Mouse (Mus musculus) kidney, embryonic 14.5 days (tissue): ENCODE results near the gene Cpsf6. TPM values are rescaled to one million over a fixed set of nuclear protein-coding genes. Genes with fewer than 3 reads are reported as not detected.

Experiments
- ATAC-seq: fragments of 200-750 bp; cut with Nextera tagmentation; 2 replicates; pipeline ENCODE4 v1.8.0; 2017; ENCODE audit warnings: moderate number of reproducible peaks, mild to moderate bottlenecking, moderate TSS enrichment, moderate library complexity; ENCODE audit not compliant: low FRiP score, low TSS enrichment
- H3K27ac ChIP-seq: fragments of 300-500 bp; sonication (generic); 2 replicates; pipeline ENCODE4 v1.5.1; 2014; ENCODE audit warnings: low read depth, mild to moderate bottlenecking, low read length, moderate library complexity, mixed read lengths
- H3K27me3 ChIP-seq: fragments of 300-500 bp; sonication (generic); 2 replicates; pipeline ENCODE4 v1.6.1; 2014; ENCODE audit warnings: mild to moderate bottlenecking, low read length; ENCODE audit not compliant: control insufficient read depth, insufficient read depth
- H3K36me3 ChIP-seq: fragments of 300-500 bp; sonication (generic); 2 replicates; pipeline ENCODE4 v1.6.1; 2014; ENCODE audit warnings: low read length, mixed read lengths; ENCODE audit not compliant: control insufficient read depth, insufficient read depth
- H3K4me1 ChIP-seq: fragments of 300-500 bp; sonication (generic); 2 replicates; pipeline ENCODE4 v1.6.1; 2014; ENCODE audit warnings: low read length, mixed read lengths; ENCODE audit not compliant: control insufficient read depth, insufficient read depth
- H3K4me2 ChIP-seq: fragments of 300-500 bp; sonication (generic); replicated peaks from 2 replicates; pipeline ENCODE4 v1.6.1; 2014; ENCODE audit warnings: low read depth, mild to moderate bottlenecking, low read length
- H3K4me3 ChIP-seq: fragments of 300-500 bp; sonication (generic); 2 replicates; pipeline ENCODE4 v1.5.1; 2014; ENCODE audit warnings: mild to moderate bottlenecking, low read length
- H3K9ac ChIP-seq: fragments of 300-500 bp; sonication (generic); 2 replicates; pipeline ENCODE4 v1.6.1; 2014; ENCODE audit warnings: low read depth, mild to moderate bottlenecking, low read length, moderate library complexity
- H3K9me3 ChIP-seq: fragments of 300-500 bp; sonication (generic); 2 replicates; pipeline ENCODE4 v1.6.1; 2016; ENCODE audit warnings: low read length; ENCODE audit not compliant: control insufficient read depth
- WGBS: fragments of 180-500 bp; shearing (Covaris S2); extraction: QIAGEN DNeasy Blood & Tissue Kit; methylation state at CpG from one replicate; pipeline ENCODE4 v1.1.7; 2014; 5-methylcytosine and 5-hydroxymethylcytosine counted together
- polyA plus RNA-seq: library from polyadenylated mRNA; unstranded; fragments of >200 nt; fragmentation: Nextera tagmentation; extraction: Ambion mirVana; gene quantifications from 2 replicates; pipeline ENCODE4 v1.2.1, GENCODE M21; 2014

Gene Cpsf6
- polyA plus RNA-seq, 1 experiment from 2014 or later = 208 TPM

- WGBS = 83% methylated on average over 2 of the region's 2 CpGs
- Histone ChIP-seq H3K9me3 (no peaks in the 10 kb centered on the region), H3K4me2 (no peak overlapping the region), H3K27me3 (no peaks in the 10 kb centered on the region), H3K27ac (no peak overlapping the region), H3K9ac (no peak overlapping the region), H3K36me3 (no peaks in the 10 kb centered on the region), H3K4me3 (no peak overlapping the region), H3K4me1 (no peaks in the 10 kb centered on the region)
- no peak for ATAC-seq
Measured at GRCm38 (mm10) chr10:117385086-117385430, 5.2 kb upstream of the Cpsf6 start.

- no peak overlapping the region for H3K27ac ChIP-seq
- no peaks in the 10 kb centered on the region for H3K36me3 ChIP-seq
- no peak overlapping the region for H3K4me3 ChIP-seq
- WGBS = 88% methylated on average over 4 of the region's 4 CpGs
- no peak overlapping the region for H3K9ac ChIP-seq
- no peak for ATAC-seq
- no peak overlapping the region for H3K4me2 ChIP-seq
- no peaks in the 10 kb centered on the region for H3K4me1 ChIP-seq
- no peaks in the 10 kb centered on the region for H3K27me3 ChIP-seq
- H3K9me3 ChIP-seq = no peaks in the 10 kb centered on the region
Measured at GRCm38 (mm10) chr10:117384386-117385085, 4.7 kb upstream of the Cpsf6 start.

GRCm38 (mm10) chr10:117383941-117384340 is 4.1 kb upstream of the Cpsf6 start:
- WGBS = 76% methylated on average over 6 of the region's 6 CpGs
- Histone ChIP-seq H3K36me3 (no peaks in the 10 kb centered on the region), H3K9ac (no peak overlapping the region), H3K4me3 (no peak overlapping the region), H3K4me1 (no peaks in the 10 kb centered on the region), H3K27ac (no peak overlapping the region), H3K27me3 (no peaks in the 10 kb centered on the region), H3K4me2 (no peak overlapping the region), H3K9me3 (no peaks in the 10 kb centered on the region)
- ATAC-seq = no peak

GRCm38 (mm10) chr10:117382996-117383550 is 3.3 kb upstream of the Cpsf6 start:
- H3K27me3 ChIP-seq = no peaks in the 10 kb centered on the region
- WGBS = 91% methylated on average over 8 of the region's 8 CpGs
- H3K9me3 ChIP-seq = no peaks in the 10 kb centered on the region
- H3K4me3 ChIP-seq = no peak overlapping the region
- no peak overlapping the region for H3K9ac ChIP-seq
- no peaks in the 10 kb centered on the region for H3K4me1 ChIP-seq
- no peaks in the 10 kb centered on the region for H3K36me3 ChIP-seq
- H3K4me2 ChIP-seq = no peak overlapping the region
- no peak overlapping the region for H3K27ac ChIP-seq
- no peak for ATAC-seq

GRCm38 (mm10) chr10:117382146-117382545 is 2.3 kb upstream of the Cpsf6 start:
- H3K27me3 ChIP-seq = no peaks in the 10 kb centered on the region
- no peaks in the 10 kb centered on the region for H3K36me3 ChIP-seq
- ATAC-seq = no peak
- no peak overlapping the region for H3K9ac ChIP-seq
- H3K4me1 ChIP-seq = 0 out of 2 replicates have a peak, but pooled peaks cover 4% of the 10 kb centered on the region
- 81% methylated on average over 2 of the region's 2 CpGs for WGBS
- H3K4me2 ChIP-seq = no peak overlapping the region
- H3K4me3 ChIP-seq = no peak overlapping the region
- no peak overlapping the region for H3K27ac ChIP-seq
- H3K9me3 ChIP-seq = no peaks in the 10 kb centered on the region

GRCm38 (mm10) chr10:117380721-117381570 is 1.1 kb upstream of the Cpsf6 start:
- Histone ChIP-seq H3K9me3 (no peaks in the 10 kb centered on the region), H3K4me2 (no peak overlapping the region), H3K27ac (no peak overlapping the region), H3K36me3 (no peaks in the 10 kb centered on the region), H3K9ac (no peak overlapping the region), H3K27me3 (no peaks in the 10 kb centered on the region), H3K4me3 (no peak overlapping the region), H3K4me1 (0 out of 2 replicates have a peak, but pooled peaks cover 4% of the 10 kb centered on the region)
- ATAC-seq = no peak
- 89% methylated on average over 4 of the region's 4 CpGs for WGBS

- Histone ChIP-seq H3K4me2 (no peak overlapping the region), H3K27me3 (no peaks in the 10 kb centered on the region), H3K4me1 (peaks cover 10% of the 10 kb centered on the region; the same call in 1 of the 2 replicates), H3K9ac (no peak overlapping the region), H3K36me3 (no peaks in the 10 kb centered on the region), H3K4me3 (no peak overlapping the region), H3K9me3 (no peaks in the 10 kb centered on the region), H3K27ac (no peak overlapping the region)
- 92% methylated on average over 2 of the region's 2 CpGs for WGBS
- no peak for ATAC-seq
Measured at GRCm38 (mm10) chr10:117379441-117379840, 374 bp downstream of the Cpsf6 start.

- Histone ChIP-seq H3K4me1 (peaks cover 10% of the 10 kb centered on the region; the same call in 1 of the 2 replicates), H3K9me3 (no peaks in the 10 kb centered on the region), H3K36me3 (no peaks in the 10 kb centered on the region), H3K4me2 (no peak overlapping the region), H3K27ac (no peak overlapping the region), H3K27me3 (no peaks in the 10 kb centered on the region), H3K4me3 (no peak overlapping the region), H3K9ac (no peak overlapping the region)
- WGBS = 96% methylated on average over 3 of the region's 3 CpGs
- no peak for ATAC-seq
Measured at GRCm38 (mm10) chr10:117378642-117379041, 1.2 kb downstream of the Cpsf6 start.

- Histone ChIP-seq H3K4me3 (no peak overlapping the region), H3K36me3 (no peaks in the 10 kb centered on the region), H3K4me2 (no peak overlapping the region), H3K27ac (no peak overlapping the region), H3K27me3 (no peaks in the 10 kb centered on the region), H3K9ac (no peak overlapping the region), H3K9me3 (no peaks in the 10 kb centered on the region), H3K4me1 (peaks cover 10% of the 10 kb centered on the region; the same call in 1 of the 2 replicates)
- 91% methylated on average over 11 of the region's 11 CpGs for WGBS
- no peak for ATAC-seq
Measured at GRCm38 (mm10) chr10:117378291-117378555, 1.6 kb downstream of the Cpsf6 start.
